Mouse (Mus musculus): ENCODE results near the gene Kcnd1. TPM values are rescaled to one million over a fixed set of nuclear protein-coding genes. Genes with fewer than 3 reads are reported as not detected.
A peak's percentile ranks its signal among the peaks of the same experiment; 100 is the strongest.
"Not testable (repeated sequence)": the region's sequence is repeated elsewhere in the genome, so short reads cannot be mapped to it uniquely, and the experiment has no call there.

Gene Kcnd1
- polyA plus RNA-seq, 1 experiment from 2014 or later: 1.3 TPM

DNA sequence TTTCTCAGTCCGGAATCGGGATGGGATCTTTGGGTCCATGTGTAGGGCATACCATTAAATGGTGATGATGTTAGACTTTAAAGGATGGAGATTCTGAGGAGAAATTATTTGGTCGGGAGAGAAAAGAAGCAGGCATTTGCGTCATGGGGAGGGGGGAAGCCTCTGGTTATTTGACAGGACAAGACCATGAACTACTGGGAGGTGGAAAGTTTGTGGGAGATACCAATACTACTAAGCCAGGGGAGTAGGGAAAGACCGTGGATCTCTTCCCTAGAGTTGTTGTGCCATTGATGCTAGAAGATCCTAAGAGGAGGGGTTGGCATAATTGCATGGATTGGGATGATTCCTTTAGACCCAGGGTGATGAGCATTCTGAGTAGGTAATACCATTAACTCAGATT, 31.8 kb upstream of the Kcnd1 start:
- H3K27ac ChIP-seq (ENCODE audit: low read length): no peak overlapping the region
- H3K36me3 ChIP-seq (ENCODE audit: control insufficient read depth, insufficient read depth, low read length): 0 out of 2 replicates have a peak, but pooled peaks cover 3% of the 10 kb centered on the region
- peaks cover 4% of the 10 kb centered on the region; the same call in 1 of the 2 replicates for H3K4me1 ChIP-seq (ENCODE audit: control insufficient read depth, insufficient read depth, low read length)
- H3K9me3 ChIP-seq (ENCODE audit: control insufficient read depth, low read length): no peaks in the 10 kb centered on the region
- H3K4me3 ChIP-seq (ENCODE audit: low read length): peak overlapping the region; percentile 62
- H3K27me3 ChIP-seq (replicated peaks; ENCODE audit: control insufficient read depth, insufficient read depth, low read length): no peaks in the 10 kb centered on the region
- peak overlapping the region; percentile 67 for H3K9ac ChIP-seq (ENCODE audit: low read depth, low read length)
- H3K4me2 ChIP-seq (ENCODE audit: low read depth, low read length): peak overlapping the region; percentile 53
- 22% methylated on average over 5 of the region's 5 CpGs for WGBS
- peak; percentile 5; the same call in 1 of the 2 replicates for ATAC-seq

DNA sequence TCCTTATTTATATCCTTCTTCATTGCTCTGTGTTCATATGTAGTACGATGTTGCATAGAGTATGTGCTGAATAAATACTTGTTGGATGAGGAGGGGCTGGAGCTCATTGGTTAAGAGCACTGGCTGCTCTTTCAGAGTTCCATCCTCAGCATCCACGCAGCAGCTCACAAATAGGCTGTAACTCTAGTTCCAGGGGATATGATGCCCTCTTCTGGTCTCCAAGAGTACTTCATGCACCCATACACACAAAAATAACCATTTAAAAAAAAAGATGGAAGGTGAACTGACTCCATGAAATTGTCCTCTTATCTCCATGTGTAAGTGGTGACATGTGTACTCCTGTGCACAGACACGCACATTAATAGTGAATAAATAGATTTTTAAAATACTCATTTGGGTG, 28.7 kb upstream of the Kcnd1 start:
- Histone ChIP-seq H3K36me3 (ENCODE audit: control insufficient read depth, insufficient read depth, low read length) (0 out of 2 replicates have a peak, but pooled peaks cover 3% of the 10 kb centered on the region), H3K27me3 (replicated peaks; ENCODE audit: control insufficient read depth, insufficient read depth, low read length) (no peaks in the 10 kb centered on the region), H3K4me3 (ENCODE audit: low read length) (no peak overlapping the region), H3K4me2 (ENCODE audit: low read depth, low read length) (no peak overlapping the region), H3K27ac (ENCODE audit: low read length) (no peak overlapping the region), H3K9ac (ENCODE audit: low read depth, low read length) (no peak overlapping the region), H3K9me3 (ENCODE audit: control insufficient read depth, low read length) (no peaks in the 10 kb centered on the region), H3K4me1 (ENCODE audit: control insufficient read depth, insufficient read depth, low read length) (peaks cover 4% of the 10 kb centered on the region; the same call in 1 of the 2 replicates)
- WGBS: 44% methylated on average over 3 of the region's 3 CpGs
- ATAC-seq: no peak

DNA sequence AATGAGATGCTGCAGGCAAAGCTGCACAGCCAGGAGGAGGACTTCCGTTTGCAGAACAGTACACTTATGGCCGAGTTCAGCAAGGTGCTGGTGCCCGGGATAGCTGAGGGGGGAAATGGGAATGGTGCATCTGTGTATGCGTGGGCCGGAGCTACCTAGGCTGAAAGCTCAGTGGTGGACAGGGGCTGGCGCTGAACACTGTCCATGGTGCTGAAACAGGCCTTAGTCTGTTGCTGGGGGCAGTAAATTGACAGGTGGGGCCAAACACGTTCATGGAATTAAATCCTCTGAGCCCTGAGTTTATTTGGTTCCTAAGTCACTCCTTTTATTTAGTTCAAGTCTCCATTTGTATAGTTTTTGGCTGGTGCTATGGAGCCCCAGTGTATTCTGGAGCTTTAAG, 27.1 kb upstream of the Kcnd1 start:
- no peak for ATAC-seq
- H3K9ac ChIP-seq (ENCODE audit: low read depth, low read length): no peak overlapping the region
- WGBS: 25% methylated on average over 7 of the region's 7 CpGs
- H3K27ac ChIP-seq (ENCODE audit: low read length): no peak overlapping the region
- H3K9me3 ChIP-seq (ENCODE audit: control insufficient read depth, low read length): no peaks in the 10 kb centered on the region
- no peaks in the 10 kb centered on the region for H3K27me3 ChIP-seq (replicated peaks; ENCODE audit: control insufficient read depth, insufficient read depth, low read length)
- H3K4me3 ChIP-seq (ENCODE audit: low read length): no peak overlapping the region
- H3K4me2 ChIP-seq (ENCODE audit: low read depth, low read length): no peak overlapping the region
- peaks cover 4% of the 10 kb centered on the region; the same call in 1 of the 2 replicates for H3K4me1 ChIP-seq (ENCODE audit: control insufficient read depth, insufficient read depth, low read length)
- 0 out of 2 replicates have a peak, but pooled peaks cover 3% of the 10 kb centered on the region for H3K36me3 ChIP-seq (ENCODE audit: control insufficient read depth, insufficient read depth, low read length)

DNA sequence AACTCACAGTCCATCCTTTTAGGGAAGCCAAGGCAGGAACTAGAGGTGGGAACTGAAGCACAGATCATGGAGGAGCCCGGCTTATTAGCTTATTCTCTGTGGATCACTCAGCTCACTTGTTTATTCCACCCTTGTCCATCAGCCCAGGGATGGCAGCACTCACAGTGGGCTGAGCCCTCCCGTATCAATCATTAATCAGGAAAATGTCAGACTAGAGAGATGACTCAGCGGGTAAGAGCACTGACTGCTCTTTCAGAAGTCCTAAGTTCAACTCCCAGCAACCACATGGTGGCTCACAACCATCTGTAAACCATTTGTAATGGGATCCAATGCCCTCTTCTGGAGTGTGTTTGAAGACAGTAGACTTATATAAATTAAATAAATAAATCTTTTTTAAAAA, 24.8 kb upstream of the Kcnd1 start:
- H3K9ac ChIP-seq (ENCODE audit: low read depth, low read length): no peak overlapping the region
- no peak overlapping the region for H3K4me3 ChIP-seq (ENCODE audit: low read length)
- WGBS: 66% methylated on average over 3 of the region's 3 CpGs
- H3K9me3 ChIP-seq (ENCODE audit: control insufficient read depth, low read length): no peaks in the 10 kb centered on the region
- no peaks in the 10 kb centered on the region for H3K4me1 ChIP-seq (ENCODE audit: control insufficient read depth, insufficient read depth, low read length)
- no peak overlapping the region for H3K27ac ChIP-seq (ENCODE audit: low read length)
- H3K36me3 ChIP-seq (ENCODE audit: control insufficient read depth, insufficient read depth, low read length): 0 out of 2 replicates have a peak, but pooled peaks cover 3% of the 10 kb centered on the region
- no peaks in the 10 kb centered on the region for H3K27me3 ChIP-seq (replicated peaks; ENCODE audit: control insufficient read depth, insufficient read depth, low read length)
- peak; percentile 70 for ATAC-seq
- H3K4me2 ChIP-seq (ENCODE audit: low read depth, low read length): no peak overlapping the region

DNA sequence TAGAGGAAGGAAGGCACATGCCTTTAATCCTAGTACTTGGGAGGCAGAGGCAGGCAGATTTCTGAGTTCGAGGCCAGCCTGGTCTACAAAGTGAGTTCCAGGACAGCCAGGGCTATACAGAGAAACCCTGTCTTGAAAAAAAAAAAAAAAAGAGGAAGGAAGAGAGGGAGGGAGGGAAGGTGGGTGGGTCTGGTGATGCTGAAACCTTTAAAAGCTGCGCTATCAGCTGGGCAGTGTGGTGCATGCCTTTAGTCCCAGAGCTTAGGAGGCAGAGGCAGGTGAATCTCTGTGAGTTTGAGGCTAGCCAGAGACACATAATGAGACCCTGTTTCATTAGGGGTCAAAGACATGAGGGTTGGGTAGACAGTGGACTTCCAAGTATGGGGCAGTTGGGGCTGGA, 19.9 kb upstream of the Kcnd1 start:
- not testable (repeated sequence) for H3K4me3 ChIP-seq (ENCODE audit: low read length); H3K9ac ChIP-seq (ENCODE audit: low read depth, low read length); H3K27ac ChIP-seq (ENCODE audit: low read length); H3K4me2 ChIP-seq (ENCODE audit: low read depth, low read length); ATAC-seq; H3K9me3 ChIP-seq (ENCODE audit: control insufficient read depth, low read length); H3K36me3 ChIP-seq (ENCODE audit: control insufficient read depth, insufficient read depth, low read length); H3K27me3 ChIP-seq (replicated peaks; ENCODE audit: control insufficient read depth, insufficient read depth, low read length); H3K4me1 ChIP-seq (ENCODE audit: control insufficient read depth, insufficient read depth, low read length)
- WGBS: 91% methylated on average over 2 of the region's 2 CpGs

DNA sequence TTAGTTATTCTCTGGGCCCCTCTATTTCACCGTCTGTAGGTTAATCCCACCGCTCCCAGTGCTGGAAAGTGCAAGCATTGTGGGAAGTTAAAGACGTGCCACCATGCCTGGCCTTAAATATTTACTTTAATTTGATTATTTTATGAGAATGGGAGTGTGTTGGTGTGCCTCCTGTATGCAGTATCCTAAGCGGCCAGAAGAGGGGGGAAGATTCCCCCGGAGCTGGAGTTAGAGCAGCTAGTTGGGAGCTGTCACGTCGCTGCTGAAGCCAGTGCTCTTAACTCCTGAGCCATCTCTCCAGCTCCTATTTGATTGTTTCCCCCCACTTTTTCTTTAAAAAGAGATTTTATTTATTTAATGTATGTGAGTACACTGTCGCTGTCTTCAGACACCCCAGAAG, 7.1 kb upstream of the Kcnd1 start:
- not testable (repeated sequence) for H3K4me3 ChIP-seq (ENCODE audit: low read length); H3K9ac ChIP-seq (ENCODE audit: low read depth, low read length); H3K36me3 ChIP-seq (ENCODE audit: control insufficient read depth, insufficient read depth, low read length); ATAC-seq; H3K9me3 ChIP-seq (ENCODE audit: control insufficient read depth, low read length); H3K4me2 ChIP-seq (ENCODE audit: low read depth, low read length); H3K27me3 ChIP-seq (replicated peaks; ENCODE audit: control insufficient read depth, insufficient read depth, low read length); H3K27ac ChIP-seq (ENCODE audit: low read length); H3K4me1 ChIP-seq (ENCODE audit: control insufficient read depth, insufficient read depth, low read length)
- 56% methylated on average over 8 of the region's 8 CpGs for WGBS

DNA sequence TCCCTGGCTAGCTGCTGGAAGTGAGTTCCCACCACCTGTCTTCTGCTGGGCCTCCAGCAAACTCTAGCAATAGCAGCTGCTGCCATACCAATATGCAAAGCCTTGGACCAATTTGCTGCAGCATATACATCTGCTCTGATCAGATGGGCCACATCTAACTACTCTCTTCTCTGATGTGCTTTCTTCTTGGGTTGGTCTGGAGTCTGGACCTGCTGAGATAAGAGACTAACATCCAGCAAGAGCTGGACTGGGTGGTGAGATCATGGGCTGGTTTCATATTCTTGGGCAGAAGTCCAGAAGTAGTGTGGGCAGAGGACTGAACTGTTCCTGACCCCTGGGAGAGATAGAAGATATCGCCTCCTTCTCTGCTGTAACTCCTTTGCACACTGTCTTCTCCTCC, 15.1 kb downstream of the Kcnd1 start:
- WGBS: 68% methylated on average over 1 of the region's 1 CpGs

DNA sequence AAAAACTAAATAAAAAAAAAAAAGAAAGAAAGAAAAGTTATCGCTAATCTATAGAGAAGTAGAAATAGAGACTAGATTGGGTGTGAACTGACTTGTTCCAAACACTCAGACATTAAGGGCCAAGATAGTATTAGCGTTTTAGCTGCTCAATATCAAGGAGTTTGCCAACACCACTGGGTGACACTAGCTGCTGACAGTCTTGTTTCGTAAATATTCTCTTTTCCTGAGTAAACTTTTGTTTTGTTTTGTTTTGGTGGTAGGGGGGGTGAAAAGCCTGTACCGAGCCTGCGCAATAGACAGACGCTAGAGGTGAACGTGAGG, 18.7 kb downstream of the Kcnd1 start:
- 0 out of 2 replicates have a peak overlapping the region, but pooled peaks have one; percentile 33 for H3K9ac ChIP-seq (ENCODE audit: low read depth, low read length)
- H3K27ac ChIP-seq (ENCODE audit: low read length): peak overlapping the region; percentile 76
- H3K4me2 ChIP-seq (ENCODE audit: low read depth, low read length): peak overlapping the region; percentile 45
- H3K4me3 ChIP-seq (ENCODE audit: low read length): peak overlapping the region; percentile 69
- H3K36me3 ChIP-seq (ENCODE audit: control insufficient read depth, insufficient read depth, low read length): no peaks in the 10 kb centered on the region
- no peaks in the 10 kb centered on the region for H3K4me1 ChIP-seq (ENCODE audit: control insufficient read depth, insufficient read depth, low read length)
- WGBS: 19% methylated on average over 7 of the region's 7 CpGs
- H3K9me3 ChIP-seq (ENCODE audit: control insufficient read depth, low read length): no peaks in the 10 kb centered on the region
- no peak for ATAC-seq
- no peaks in the 10 kb centered on the region for H3K27me3 ChIP-seq (replicated peaks; ENCODE audit: control insufficient read depth, insufficient read depth, low read length)

More for the DNA sequence above, 15.1 kb downstream of the Kcnd1 start:
- H3K9me3 ChIP-seq (ENCODE audit: control insufficient read depth, low read length): no peaks in the 10 kb centered on the region
- no peaks in the 10 kb centered on the region for H3K27me3 ChIP-seq (replicated peaks; ENCODE audit: control insufficient read depth, insufficient read depth, low read length)
- H3K9ac ChIP-seq (ENCODE audit: low read depth, low read length): no peak overlapping the region
- H3K36me3 ChIP-seq (ENCODE audit: control insufficient read depth, insufficient read depth, low read length): no peaks in the 10 kb centered on the region
- H3K27ac ChIP-seq (ENCODE audit: low read length): no peak overlapping the region
- no peak overlapping the region for H3K4me3 ChIP-seq (ENCODE audit: low read length)
- no peak for ATAC-seq
- no peaks in the 10 kb centered on the region for H3K4me1 ChIP-seq (ENCODE audit: control insufficient read depth, insufficient read depth, low read length)
- H3K4me2 ChIP-seq (ENCODE audit: low read depth, low read length): no peak overlapping the region

DNA sequence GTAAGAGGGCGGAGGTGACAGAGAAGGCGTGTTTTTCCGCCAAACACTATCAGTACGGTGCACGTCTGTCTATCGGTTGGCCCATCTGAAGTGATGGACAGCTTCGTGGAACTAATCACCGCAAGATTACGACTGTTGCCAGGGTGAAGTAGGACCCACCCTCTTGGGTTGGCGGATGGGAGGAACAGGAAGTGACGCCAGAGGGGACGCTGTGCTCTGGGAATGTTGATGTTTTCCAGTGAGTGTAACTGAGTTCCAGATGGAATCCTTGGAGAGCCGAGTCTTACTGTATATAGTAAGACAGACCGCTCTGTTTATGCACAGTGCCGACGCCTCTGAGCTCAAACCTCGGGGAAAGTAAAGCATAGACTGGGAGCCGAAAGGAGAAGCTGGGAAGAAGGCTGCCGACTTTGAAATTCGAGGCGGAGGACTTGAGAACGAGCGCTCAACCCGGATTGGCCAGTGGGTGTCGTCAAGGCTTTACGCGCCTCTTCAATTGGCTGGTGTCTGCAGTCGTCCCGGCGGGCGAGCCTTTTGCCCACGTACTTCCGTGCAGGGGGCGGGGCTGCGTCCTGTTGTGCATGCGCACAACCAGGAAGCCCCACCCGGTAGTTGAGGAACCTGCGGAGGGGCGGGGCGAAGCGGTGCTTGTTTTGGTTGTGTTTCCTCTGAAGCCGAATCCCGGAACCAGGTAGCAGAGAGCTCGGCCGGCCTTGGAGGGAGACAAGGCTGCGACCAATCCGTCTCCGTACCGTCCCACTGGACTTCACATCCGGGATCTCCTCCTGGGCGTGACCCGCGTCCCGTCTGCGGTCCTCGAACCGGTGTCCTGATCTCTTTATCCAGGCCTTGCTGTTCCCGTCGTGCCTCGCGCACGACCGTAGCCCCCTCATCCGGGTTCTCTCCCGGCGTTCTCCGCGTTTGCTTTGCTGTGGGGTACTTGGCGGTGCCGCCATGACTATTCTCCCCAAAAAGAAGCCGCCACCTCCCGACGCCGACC, 19.4 kb downstream of the Kcnd1 start, which contains the start of gene Otud5:
Gene Otud5 (plus strand): TSS at position 202 of the 1,000 bp plus-strand sequence.
- Histone ChIP-seq H3K36me3 (ENCODE audit: control insufficient read depth, insufficient read depth, low read length) (no peaks in the 10 kb centered on the region), H3K9me3 (ENCODE audit: control insufficient read depth, low read length) (no peaks in the 10 kb centered on the region), H3K27me3 (replicated peaks; ENCODE audit: control insufficient read depth, insufficient read depth, low read length) (no peaks in the 10 kb centered on the region), H3K4me3 (ENCODE audit: low read length) (peak within 1 kb of the TSS; percentile 69), H3K4me2 (ENCODE audit: low read depth, low read length) (peak within 1 kb of the TSS; percentile 62), H3K4me1 (ENCODE audit: control insufficient read depth, insufficient read depth, low read length) (no peaks in the 10 kb centered on the region), H3K9ac (ENCODE audit: low read depth, low read length) (peak within 1 kb of the TSS; percentile 81), H3K27ac (ENCODE audit: low read length) (peak within 1 kb of the TSS; percentile 92)
- 14% methylated on average over 73 of the region's 74 CpGs for WGBS
- ATAC-seq: peak; percentile 97

All from intestine, embryonic 16.5 days (tissue).